Mouse (Mus musculus): ENCODE results near the gene Rin2.

DNA sequence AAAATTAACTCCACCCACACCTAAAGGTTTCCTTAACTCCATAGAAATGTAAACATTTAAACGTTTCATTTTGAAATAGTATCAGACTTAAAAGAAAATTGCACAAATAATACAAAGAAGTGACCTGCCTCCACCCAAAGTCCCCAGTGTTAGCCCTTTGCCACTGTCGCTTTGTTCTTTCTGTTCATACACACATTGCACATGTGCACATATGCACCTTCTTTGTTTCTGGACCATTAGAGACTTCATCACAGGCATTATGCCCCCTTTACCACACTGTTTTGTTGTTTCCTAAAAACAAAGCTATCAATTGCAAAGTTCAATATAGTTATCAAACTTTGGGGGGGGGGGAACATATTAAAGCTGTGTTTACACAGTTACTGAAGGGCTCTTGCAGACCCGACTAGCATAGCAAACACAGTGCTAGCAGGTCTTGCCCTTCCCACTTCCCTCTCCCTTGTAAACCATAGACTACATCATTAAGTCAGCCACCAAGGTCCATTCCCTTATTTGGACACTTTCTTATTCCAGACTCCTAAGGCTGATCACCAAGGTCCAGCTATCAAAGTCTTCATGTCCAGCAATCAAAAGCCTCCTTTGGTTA, 200.0 kb downstream of the Rin2 start:
- TF ChIP-seq GATA1 (IDR thresholded peaks at IDR 0.05; ENCODE audit: low read length) (no peak), TAL1 (IDR thresholded peaks at IDR 0.05; ENCODE audit: low read length) (no peak)
